Comparison of ENCODE assay signal across 12 mouse cellular contexts in the genomic region with DNA sequence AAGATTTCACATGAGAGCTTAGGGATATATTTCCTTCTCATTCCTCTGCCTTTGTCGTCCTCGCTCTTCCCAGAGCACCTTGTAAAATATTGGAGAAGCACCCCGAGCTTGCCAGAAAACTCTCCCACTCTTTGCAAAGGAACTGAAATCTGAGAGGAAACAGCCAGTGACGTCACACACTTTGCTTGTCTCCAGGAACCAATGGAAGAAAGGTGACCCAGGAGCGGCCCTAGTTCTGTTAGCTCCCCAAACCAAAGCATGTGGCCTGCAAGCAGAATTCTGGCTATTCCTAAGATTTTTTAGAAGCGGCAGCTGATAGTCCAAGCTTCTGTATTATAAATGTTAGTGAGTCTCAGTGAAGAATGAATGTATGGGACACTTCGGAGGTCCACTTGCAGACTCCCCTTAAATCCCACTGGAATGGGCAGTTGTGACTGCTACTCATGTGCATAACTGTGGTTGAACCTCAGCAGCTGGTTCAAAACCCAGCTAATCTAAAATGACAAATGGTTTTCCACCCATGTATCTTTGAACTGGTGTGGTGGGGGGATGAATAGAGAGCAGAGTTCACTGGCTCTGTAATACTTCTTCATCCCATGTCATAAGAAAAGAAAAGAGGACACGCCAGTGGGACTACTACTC. TPM values are rescaled to one million over a fixed set of nuclear protein-coding genes. Genes with fewer than 3 reads are reported as not detected.
DNase-seq lines count a peak whose midpoint lies in the region; ATAC-seq lines count a peak whose summit lies in the region.
"Had no signal": no experiment of that assay in that cellular context is flagged by ENCODE, and none has a peak within 500 bp of the region (broad histone marks: within the 10 kb centered on the region; RNA-seq: fewer than 3 reads in every experiment).

No protein-coding gene starts in this region.

- no peak overlapping the region for H3K9ac ChIP-seq in heart, embryonic 15.5 days
- no peak overlapping the region for H3K9ac ChIP-seq in midbrain, embryonic 12.5 days (replicated peaks)

- H3K4me3 ChIP-seq in heart, embryonic 15.5 days, result no peak overlapping the region; the same call in 1 of the 2 replicates
- peak overlapping the region; percentile 65 for H3K4me3 ChIP-seq in hindbrain, embryonic 10.5 days
- H3K4me3 ChIP-seq in midbrain, embryonic 12.5 days, result peak overlapping the region; percentile 56; the same call in 1 of the 2 replicates

- no peak for DNase-seq in heart, adult 18-20 months
- DNase-seq in brain, adult 2 months (ENCODE audit: low read depth, low spot score), result peak; percentile 57
- peak; percentile 21 for DNase-seq in hindbrain, embryonic 10.5 days (ENCODE audit: low spot score)
- DNase-seq in natural killer cell, adult 2 months (ENCODE audit: low spot score in 2 of 2), result no peak
- DNase-seq in cerebellum, adult 11-12 months, result no peak
- DNase-seq: cerebellum, adult 2 months had no signal

- H3K36me3 ChIP-seq in heart, embryonic 15.5 days, result no peaks in the 10 kb centered on the region
- 0 out of 2 replicates have a peak, but pooled peaks cover 6% of the 10 kb centered on the region for H3K36me3 ChIP-seq in hindbrain, embryonic 10.5 days
- H3K36me3 ChIP-seq in midbrain, embryonic 12.5 days, result no peaks in the 10 kb centered on the region

- peak overlapping the region; percentile 98; the same call in 1 of the 2 replicates for H3K4me2 ChIP-seq in heart, embryonic 15.5 days
- H3K4me2 ChIP-seq in midbrain, embryonic 12.5 days (replicated peaks), result peak overlapping the region; percentile 95

- ATAC-seq in heart, embryonic 15.5 days (replicated peaks; ENCODE audit: insufficient number of reproducible peaks, insufficient read depth, low FRiP score, low read depth), result no peak
- ATAC-seq in midbrain, embryonic 12.5 days (ENCODE audit: low FRiP score, low read depth), result no peak
- ATAC-seq in CD4-positive, CD25-positive, alpha-beta regulatory T cell, adult 4 months, result no peak
- ATAC-seq: lung, postnatal 0 days had no signal

- peaks cover 41% of the 10 kb centered on the region for H3K4me1 ChIP-seq in heart, embryonic 15.5 days (replicated peaks)
- H3K4me1 ChIP-seq in hindbrain, embryonic 10.5 days (replicated peaks), result peaks cover 62% of the 10 kb centered on the region
- H3K4me1 ChIP-seq in midbrain, embryonic 12.5 days, result peaks cover 55% of the 10 kb centered on the region

- no peak overlapping the region for H3K27ac ChIP-seq in heart, embryonic 15.5 days
- H3K27ac ChIP-seq in hindbrain, embryonic 10.5 days, result peak overlapping the region; percentile 89; the same call in 1 of the 2 replicates
- H3K27ac ChIP-seq in midbrain, embryonic 12.5 days (replicated peaks), result no peak overlapping the region

- H3K9me3 ChIP-seq in heart, embryonic 15.5 days (replicated peaks), result no peaks in the 10 kb centered on the region
- no peaks in the 10 kb centered on the region for H3K9me3 ChIP-seq in hindbrain, embryonic 10.5 days
- H3K9me3 ChIP-seq in midbrain, embryonic 12.5 days, result no peaks in the 10 kb centered on the region

- WGBS in heart, embryonic 15.5 days, result 65% methylated on average over 8 of the region's 8 CpGs
- WGBS in hindbrain, embryonic 10.5 days, result 47% methylated on average over 8 of the region's 8 CpGs
- 49% methylated on average over 8 of the region's 8 CpGs for WGBS in midbrain, embryonic 12.5 days

- H3K27me3 ChIP-seq in heart, embryonic 15.5 days, result peaks cover 57% of the 10 kb centered on the region
- peaks cover 64% of the 10 kb centered on the region for H3K27me3 ChIP-seq in hindbrain, embryonic 10.5 days (ENCODE audit: insufficient read depth, poor library complexity, severe bottlenecking)
- H3K27me3 ChIP-seq in midbrain, embryonic 12.5 days, result peaks cover 44% of the 10 kb centered on the region

RNA-seq across cellular contexts. Expression of gene Gfra1, which starts 3.4 kb away (rescaled TPM):
- polyA plus RNA-seq in heart, embryonic 15.5 days (2015; fragmentation: Nextera tagmentation; extraction: Ambion mirVana), result 2.7 and 10.7 TPM in 2 replicates
- total RNA-seq in heart, adult 18-20 months (2021), result 1 to 10 TPM; 4.9 TPM
- polyA plus RNA-seq in hindbrain, embryonic 10.5 days (2016; fragmentation: Nextera tagmentation; extraction: Ambion mirVana), result 26.7 and 35.8 TPM in 2 replicates
- 36.8 and 39.6 TPM in 2 replicates for polyA plus RNA-seq in midbrain, embryonic 12.5 days (2016; fragmentation: Nextera tagmentation; extraction: Ambion mirVana)
- polyA plus RNA-seq in CD4-positive, CD25-positive, alpha-beta regulatory T cell, adult 4 months (2017; shearing (Covaris generic)), result 1 to 10 TPM; 1.1 to 1.7 TPM

RNA-seq across cellular contexts. Expression of gene Ccdc172, which starts 59.5 kb away (rescaled TPM):
- not detected in 2 replicates for polyA plus RNA-seq in heart, embryonic 15.5 days (2015; fragmentation: Nextera tagmentation; extraction: Ambion mirVana)
- not detected for total RNA-seq in heart, adult 18-20 months (2021)
- not detected in 2 replicates for polyA plus RNA-seq in hindbrain, embryonic 10.5 days (2016; fragmentation: Nextera tagmentation; extraction: Ambion mirVana)
- not detected in 2 replicates for polyA plus RNA-seq in midbrain, embryonic 12.5 days (2016; fragmentation: Nextera tagmentation; extraction: Ambion mirVana)
- polyA plus RNA-seq in CD4-positive, CD25-positive, alpha-beta regulatory T cell, adult 4 months (2017; shearing (Covaris generic)), result not detected
- total RNA-seq: hematopoietic stem cell, adult 5-6 weeks; left cerebral cortex, adult 18-20 months had no signal
- polyA plus RNA-seq: cerebellum, adult 2 months; lung, postnatal 0 days had no signal

Comparison
In these comparisons a context has a peak if more than half of its experiments do, and no peak if none do; other contexts are left out.
1. DNase-seq: peak in brain, adult 2 months (single experiment) and hindbrain, embryonic 10.5 days (single experiment); none in heart, adult 18-20 months (0 of 2), natural killer cell, adult 2 months (0 of 2) and cerebellum, adult 11-12 months (single experiment).